Mouse (Mus musculus) neural tube, embryonic 14.5 days (tissue): Measurements from ENCODE around the gene Flywch1. TPM values are rescaled to one million over a fixed set of nuclear protein-coding genes. Genes with fewer than 3 reads are reported as not detected.

ENCODE experiments used
- ATAC-seq: fragments of 200-750 bp; cut with Nextera tagmentation; 2 replicates; pipeline ENCODE4 v1.8.0; 2017; ENCODE audit warnings: low read depth, mild to moderate bottlenecking, moderate TSS enrichment, moderate library complexity
- H3K27ac ChIP-seq: fragments of 300-500 bp; sonication (generic); 2 replicates; pipeline ENCODE4 v1.5.1; 2014; ENCODE audit warnings: low read depth, mild to moderate bottlenecking, control low read depth, low read length, moderate library complexity, mixed read lengths
- H3K27me3 ChIP-seq: fragments of 300-500 bp; sonication (generic); 2 replicates; pipeline ENCODE4 v1.6.1; 2014; ENCODE audit warnings: low read length; ENCODE audit not compliant: control insufficient read depth, insufficient read depth
- H3K36me3 ChIP-seq: fragments of 300-500 bp; sonication (generic); 2 replicates; pipeline ENCODE4 v1.6.1; 2014; ENCODE audit warnings: low read length, mixed read lengths; ENCODE audit not compliant: control insufficient read depth, insufficient read depth
- H3K4me1 ChIP-seq: fragments of 300-500 bp; sonication (generic); 2 replicates; pipeline ENCODE4 v1.6.1; 2014; ENCODE audit warnings: low read length; ENCODE audit not compliant: control insufficient read depth, insufficient read depth
- H3K4me2 ChIP-seq: fragments of 300-500 bp; sonication (generic); 2 replicates; pipeline ENCODE4 v1.6.1; 2014; ENCODE audit warnings: mild to moderate bottlenecking, low read depth, low read length, control low read depth
- H3K4me3 ChIP-seq: fragments of 300-500 bp; sonication (generic); 2 replicates; pipeline ENCODE4 v1.5.1; 2014; ENCODE audit warnings: low read depth, low read length, control low read depth, mixed read lengths
- H3K9ac ChIP-seq: fragments of 300-500 bp; sonication (generic); replicated peaks from 2 replicates; pipeline ENCODE4 v1.6.1; 2014; ENCODE audit warnings: low read depth, mild to moderate bottlenecking, control low read depth, low read length, mixed read lengths
- H3K9me3 ChIP-seq: fragments of 300-500 bp; sonication (generic); 2 replicates; pipeline ENCODE4 v1.6.1; 2016; ENCODE audit warnings: low read length; ENCODE audit not compliant: control insufficient read depth
- WGBS: fragments of 180-500 bp; shearing (Covaris S2); extraction: QIAGEN DNeasy Blood & Tissue Kit; methylation state at CpG from one replicate; pipeline ENCODE4 v1.1.7; 2014; 5-methylcytosine and 5-hydroxymethylcytosine counted together
- polyA plus RNA-seq: library from polyadenylated mRNA; unstranded; fragments of >200 nt; fragmentation: Nextera tagmentation; extraction: Ambion mirVana; gene quantifications from 2 replicates; pipeline ENCODE4 v1.2.1, GENCODE M21; 2014

The Flywch1 gene
- polyA plus RNA-seq, 1 experiment from 2014 or later: 192 TPM

- 13% methylated on average over 1 of the region's 1 CpGs for WGBS
Observed at GRCm38 (mm10) chr17:23719455-23719854, 51.9 kb downstream of the Flywch1 start.

DNA sequence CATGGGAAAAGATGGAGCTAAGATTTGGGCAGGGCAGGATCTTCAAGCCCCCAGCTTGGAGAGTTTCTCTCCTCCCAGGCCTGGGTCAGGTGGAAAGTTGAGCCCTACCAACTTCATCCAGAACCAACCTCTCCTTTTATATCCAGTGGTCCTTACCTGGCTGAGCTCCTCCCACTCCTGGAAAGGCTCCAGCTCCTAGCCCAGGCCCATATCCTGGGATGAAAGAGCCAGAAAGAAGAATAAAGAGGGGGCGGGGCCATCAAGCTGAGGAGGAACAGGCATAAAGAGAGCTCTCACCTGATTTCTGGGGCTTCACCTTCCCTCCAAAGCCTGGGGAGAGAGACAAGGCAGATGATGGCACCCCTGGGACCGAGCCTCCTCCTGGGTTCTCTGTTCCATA is 54.4 kb downstream of the Flywch1 start:
- Histone ChIP-seq H3K27ac (no peak overlapping the region), H3K36me3 (no peaks in the 10 kb centered on the region), H3K4me3 (no peak overlapping the region), H3K27me3 (no peaks in the 10 kb centered on the region), H3K4me2 (no peak overlapping the region), H3K9ac (no peak overlapping the region), H3K4me1 (no peaks in the 10 kb centered on the region), H3K9me3 (no peaks in the 10 kb centered on the region)
- WGBS: 61% methylated on average over 2 of the region's 2 CpGs
- ATAC-seq: no peak

More at GRCm38 (mm10) chr17:23719455-23719854, 51.9 kb downstream of the Flywch1 start:
- Histone ChIP-seq H3K36me3 (no peaks in the 10 kb centered on the region), H3K27ac (no peak overlapping the region), H3K4me3 (no peak overlapping the region), H3K4me1 (no peaks in the 10 kb centered on the region), H3K27me3 (no peaks in the 10 kb centered on the region), H3K9ac (no peak overlapping the region), H3K4me2 (no peak overlapping the region), H3K9me3 (no peaks in the 10 kb centered on the region)
- ATAC-seq: no peak

GRCm38 (mm10) chr17:23706212-23706611 is 65.2 kb downstream of the Flywch1 start:
- 0% methylated on average over 3 of the region's 3 CpGs for WGBS

DNA sequence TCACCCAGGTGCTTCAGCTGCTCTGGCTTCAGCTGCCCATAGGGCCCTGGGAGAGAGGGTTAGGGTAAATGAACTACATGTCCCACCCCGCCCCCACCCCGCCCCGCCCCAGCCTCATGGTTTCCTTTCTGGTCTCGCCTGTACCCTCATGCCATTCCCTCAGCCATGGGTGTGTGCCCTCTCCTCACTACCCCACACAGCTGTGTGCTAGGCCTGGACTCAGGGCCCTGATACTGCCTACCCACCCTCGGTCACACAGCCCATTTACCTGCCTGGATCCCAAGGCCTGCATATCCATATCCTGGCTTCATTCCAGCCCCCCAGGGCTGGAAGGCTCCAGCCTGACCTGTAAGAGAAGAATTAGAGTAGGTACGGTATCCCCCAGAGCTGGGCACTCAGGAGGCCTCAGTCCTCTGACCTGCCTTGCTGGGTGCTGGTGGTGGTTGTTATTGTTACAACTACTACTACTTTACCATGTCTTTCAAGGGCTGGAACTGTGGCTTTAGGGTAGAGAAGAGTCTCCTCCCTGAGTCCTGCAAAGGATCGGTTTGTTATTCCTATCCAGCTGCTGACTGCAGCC is 65.8 kb downstream of the Flywch1 start:
- H3K4me2 ChIP-seq: no peak overlapping the region
- no peaks in the 10 kb centered on the region for H3K36me3 ChIP-seq
- 79% methylated on average over 7 of the region's 7 CpGs for WGBS
- H3K4me1 ChIP-seq: no peaks in the 10 kb centered on the region
- H3K27ac ChIP-seq: no peak overlapping the region
- no peak overlapping the region for H3K4me3 ChIP-seq
- no peak for ATAC-seq
- no peaks in the 10 kb centered on the region for H3K9me3 ChIP-seq
- H3K9ac ChIP-seq: no peak overlapping the region
- no peaks in the 10 kb centered on the region for H3K27me3 ChIP-seq

More at GRCm38 (mm10) chr17:23706212-23706611, 65.2 kb downstream of the Flywch1 start:
- no peak overlapping the region for H3K4me3 ChIP-seq
- H3K9me3 ChIP-seq: no peaks in the 10 kb centered on the region
- no peak overlapping the region for H3K4me2 ChIP-seq
- peak; percentile 72; the same call in 1 of the 2 replicates for ATAC-seq
- H3K36me3 ChIP-seq: no peaks in the 10 kb centered on the region
- no peak overlapping the region for H3K27ac ChIP-seq
- no peaks in the 10 kb centered on the region for H3K27me3 ChIP-seq
- no peaks in the 10 kb centered on the region for H3K4me1 ChIP-seq
- no peak overlapping the region for H3K9ac ChIP-seq

- H3K4me3 ChIP-seq: no peak overlapping the region
- H3K27ac ChIP-seq: no peak overlapping the region
- H3K36me3 ChIP-seq: no peaks in the 10 kb centered on the region
- ATAC-seq: no peak
- no peak overlapping the region for H3K9ac ChIP-seq
- H3K9me3 ChIP-seq: no peaks in the 10 kb centered on the region
- H3K4me2 ChIP-seq: no peak overlapping the region
- H3K4me1 ChIP-seq: no peaks in the 10 kb centered on the region
- 35% methylated on average over 7 of the region's 7 CpGs for WGBS
- H3K27me3 ChIP-seq: no peaks in the 10 kb centered on the region
Observed at GRCm38 (mm10) chr17:23704741-23705140, 66.7 kb downstream of the Flywch1 start.

DNA sequence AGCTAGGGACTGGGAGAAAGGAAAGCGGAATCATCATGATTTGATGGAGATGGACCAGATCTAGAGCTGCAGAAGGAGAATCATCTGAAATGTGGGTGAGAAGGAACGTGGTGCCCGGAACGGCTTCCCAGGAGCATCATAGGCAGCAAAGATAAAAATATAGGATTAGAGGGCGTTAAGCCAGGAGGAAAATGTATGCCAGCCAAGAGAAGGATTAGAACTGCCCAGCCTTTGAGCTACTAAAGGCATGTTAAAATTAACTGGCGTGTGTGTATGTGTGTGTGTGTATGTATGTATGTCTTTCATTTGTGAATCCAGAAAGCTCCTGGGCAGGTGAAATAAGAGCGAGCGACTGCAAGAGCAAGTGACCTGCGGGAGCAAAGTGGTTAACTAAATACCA is 68.1 kb downstream of the Flywch1 start:
- WGBS: 88% methylated on average over 9 of the region's 9 CpGs
- H3K4me2 ChIP-seq: no peak overlapping the region
- H3K4me1 ChIP-seq: no peaks in the 10 kb centered on the region
- H3K9ac ChIP-seq: no peak overlapping the region
- H3K4me3 ChIP-seq: no peak overlapping the region
- no peak for ATAC-seq
- H3K9me3 ChIP-seq: no peaks in the 10 kb centered on the region
- H3K36me3 ChIP-seq: no peaks in the 10 kb centered on the region
- H3K27me3 ChIP-seq: peaks cover 4% of the 10 kb centered on the region
- no peak overlapping the region for H3K27ac ChIP-seq

Other genes starting within 250 kb of the Flywch1 start
- 16.9 and 19.8 TPM in 2 replicates for gene Zfp213, start 207.4 kb downstream of the Flywch1 start, polyA plus RNA-seq
- gene Zfp13, start 172.1 kb downstream of the Flywch1 start, polyA plus RNA-seq: 26.6 TPM in 2 replicates
- not detected in 2 replicates for gene Zscan10, start 170.7 kb downstream of the Flywch1 start, polyA plus RNA-seq
- 0.80 and 2.3 TPM in 2 replicates for gene Mmp25, start 126.3 kb downstream of the Flywch1 start, polyA plus RNA-seq
- gene Bicdl2, start 111.1 kb downstream of the Flywch1 start, polyA plus RNA-seq: 0.29 TPM in 1 of 2 replicates, not detected in the other
- gene Hcfc1r1, start 98.0 kb downstream of the Flywch1 start, polyA plus RNA-seq: 132 and 147 TPM in 2 replicates
- 42.1 and 43.0 TPM in 2 replicates for gene Thoc6, start 97.7 kb downstream of the Flywch1 start, polyA plus RNA-seq
- 2.6 and 3.8 TPM in 2 replicates for gene Tnfrsf12a, start 94.1 kb downstream of the Flywch1 start, polyA plus RNA-seq
- not detected in 2 replicates for gene Cldn6, start 92.4 kb downstream of the Flywch1 start, polyA plus RNA-seq
- 0.70 and 1.4 TPM in 2 replicates for gene Cldn9, start 87.6 kb downstream of the Flywch1 start, polyA plus RNA-seq
- gene 1520401A03Rik, start 48.8 kb downstream of the Flywch1 start, polyA plus RNA-seq: 0.21 and 0.52 TPM in 2 replicates
- gene Pkmyt1, start 45.3 kb downstream of the Flywch1 start, polyA plus RNA-seq: 13.0 and 14.3 TPM in 2 replicates
- 49.6 and 51.4 TPM in 2 replicates for gene Paqr4, start 30.7 kb downstream of the Flywch1 start, polyA plus RNA-seq
- 0.93 and 1.2 TPM in 2 replicates for gene Kremen2, start 25.8 kb downstream of the Flywch1 start, polyA plus RNA-seq
- gene Flywch2, start 14.5 kb upstream of the Flywch1 start, polyA plus RNA-seq: 69.9 and 96.5 TPM in 2 replicates
- gene Srrm2, start 18.9 kb upstream of the Flywch1 start, polyA plus RNA-seq: 471 and 524 TPM in 2 replicates
- gene Elob, start 57.5 kb upstream of the Flywch1 start, polyA plus RNA-seq: 1,182 and 1,322 TPM in 2 replicates
- not detected in 2 replicates for gene Prss33, start 64.5 kb upstream of the Flywch1 start, polyA plus RNA-seq
- gene Prss32, start 72.3 kb upstream of the Flywch1 start, polyA plus RNA-seq: not detected in 2 replicates
- 0.68 and 0.96 TPM in 2 replicates for gene Prss41, start 72.6 kb upstream of the Flywch1 start, polyA plus RNA-seq
- not detected in 2 replicates for gene Prss21, start 96.5 kb upstream of the Flywch1 start, polyA plus RNA-seq
- not detected in 2 replicates for gene Dcpp1, start 109.3 kb upstream of the Flywch1 start, polyA plus RNA-seq
- gene Dcpp2, start 109.3 kb upstream of the Flywch1 start, polyA plus RNA-seq: not detected in 2 replicates
- gene Dcpp3, start 145.9 kb upstream of the Flywch1 start, polyA plus RNA-seq: not detected in 2 replicates
- gene Sbp, start 170.1 kb upstream of the Flywch1 start, polyA plus RNA-seq: not detected in 2 replicates
- not detected in 2 replicates for gene Sbpl, start 183.7 kb upstream of the Flywch1 start, polyA plus RNA-seq
- 0.31 TPM in 1 of 2 replicates, not detected in the other for gene Prss30, start 209.0 kb upstream of the Flywch1 start, polyA plus RNA-seq
- gene Prss22, start 226.5 kb upstream of the Flywch1 start, polyA plus RNA-seq: not detected in 2 replicates